Mouse (Mus musculus) limb, embryonic 15.5 days (tissue): Measurements from ENCODE around the gene Miga1. TPM values are rescaled to one million over a fixed set of nuclear protein-coding genes. Genes with fewer than 3 reads are reported as not detected.
"Not testable (repeated sequence)": the region's sequence is repeated elsewhere in the genome, so short reads cannot be mapped to it uniquely, and the experiment has no call there.

ENCODE experiments used
- ATAC-seq: fragments of 200-750 bp; cut with Nextera tagmentation; 2 replicates; pipeline ENCODE4 v1.8.0; 2017; ENCODE audit warnings: low read depth, moderate TSS enrichment; ENCODE audit not compliant: insufficient number of reproducible peaks, low FRiP score, low TSS enrichment
- H3K27ac ChIP-seq: fragments of 300-500 bp; sonication (generic); 2 replicates; pipeline ENCODE4 v1.5.1; 2015; ENCODE audit warnings: moderate library complexity, mild to moderate bottlenecking, inconsistent platforms
- H3K27me3 ChIP-seq: fragments of 300-500 bp; sonication (generic); 2 replicates; pipeline ENCODE4 v1.6.1; 2015; ENCODE audit warnings: inconsistent platforms
- H3K36me3 ChIP-seq: fragments of 300-500 bp; sonication (generic); 2 replicates; pipeline ENCODE4 v1.6.1; 2015; ENCODE audit warnings: inconsistent platforms
- H3K4me1 ChIP-seq: fragments of 300-500 bp; sonication (generic); 2 replicates; pipeline ENCODE4 v1.6.1; 2015; ENCODE audit warnings: inconsistent platforms
- H3K4me2 ChIP-seq: fragments of 300-500 bp; sonication (generic); 2 replicates; pipeline ENCODE4 v1.6.1; 2015; ENCODE audit warnings: mild to moderate bottlenecking, inconsistent platforms
- H3K4me3 ChIP-seq: fragments of 300-500 bp; sonication (generic); 2 replicates; pipeline ENCODE4 v1.5.1; 2015; ENCODE audit warnings: mild to moderate bottlenecking, inconsistent platforms
- H3K9ac ChIP-seq: fragments of 300-500 bp; sonication (generic); 2 replicates; pipeline ENCODE4 v1.6.1; 2015; ENCODE audit warnings: inconsistent platforms
- H3K9me3 ChIP-seq: fragments of 300-500 bp; sonication (generic); 2 replicates; pipeline ENCODE4 v1.6.1; 2016; ENCODE audit warnings: inconsistent platforms
- WGBS: fragments of 180-500 bp; shearing (Covaris S2); methylation state at CpG from one replicate; pipeline ENCODE4 v1.1.7; 2015; 5-methylcytosine and 5-hydroxymethylcytosine counted together
- polyA plus RNA-seq: library from polyadenylated mRNA; unstranded; fragments of >200 nt; fragmentation: Nextera tagmentation; extraction: Ambion mirVana; gene quantifications from 2 replicates; pipeline ENCODE4 v1.2.1, GENCODE M21; 2015

Miga1 gene
- polyA plus RNA-seq, 1 experiment from 2014 or later, result 16.2 TPM

DNA sequence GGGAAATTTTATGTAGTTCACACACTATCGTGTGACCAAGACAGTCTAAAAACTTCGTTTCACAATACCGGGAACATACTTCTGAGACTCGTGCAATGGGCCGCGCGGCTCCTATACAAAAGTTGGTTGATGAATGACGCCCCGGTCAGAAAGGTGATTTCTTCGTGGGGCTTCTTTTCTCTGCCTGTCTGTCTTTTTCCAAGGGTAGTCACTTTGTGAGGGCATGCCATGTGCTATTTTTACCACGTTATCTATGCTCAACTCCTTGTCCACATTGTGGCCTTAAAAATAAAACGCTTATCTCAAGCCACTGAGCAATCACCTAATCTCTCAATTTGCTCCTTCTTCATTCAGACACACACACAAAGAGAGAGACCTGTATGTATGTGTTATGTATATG, 75.4 kb downstream of the Miga1 start:
- Histone ChIP-seq H3K9me3 (no peaks in the 10 kb centered on the region), H3K27ac (no peak overlapping the region), H3K36me3 (no peaks in the 10 kb centered on the region), H3K9ac (no peak overlapping the region), H3K4me3 (peak overlapping the region; percentile 59), H3K4me1 (peaks cover 17% of the 10 kb centered on the region), H3K27me3 (0 out of 2 replicates have a peak, but pooled peaks cover 9% of the 10 kb centered on the region), H3K4me2 (peak overlapping the region; percentile 91)
- no peak for ATAC-seq
- 53% methylated on average over 12 of the region's 12 CpGs for WGBS

DNA sequence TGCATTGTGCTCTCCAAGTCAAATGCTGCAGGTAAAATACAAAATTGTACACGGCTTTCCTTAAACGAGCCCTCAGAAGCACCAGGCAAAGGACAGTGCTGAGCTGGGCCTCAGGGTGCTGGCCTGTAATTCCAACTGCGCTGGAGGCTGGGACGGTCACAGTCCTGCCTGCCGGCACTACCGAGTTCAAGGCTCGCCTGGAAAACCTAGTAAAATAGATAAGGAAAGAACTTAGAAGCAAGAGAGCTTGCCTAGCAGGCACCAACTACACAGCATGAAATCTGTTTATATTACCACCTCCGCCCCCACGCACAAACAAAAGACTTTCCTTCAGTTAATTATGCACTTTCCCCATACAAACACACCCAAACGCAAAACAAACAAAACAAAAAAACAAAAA, 75.8 kb downstream of the Miga1 start:
- no peak for ATAC-seq
- H3K4me1 ChIP-seq, result peaks cover 17% of the 10 kb centered on the region
- 64% methylated on average over 10 of the region's 10 CpGs for WGBS
- H3K36me3 ChIP-seq, result no peaks in the 10 kb centered on the region
- no peak overlapping the region for H3K27ac ChIP-seq
- no peak overlapping the region for H3K4me2 ChIP-seq
- H3K9ac ChIP-seq, result no peak overlapping the region
- H3K27me3 ChIP-seq, result 0 out of 2 replicates have a peak, but pooled peaks cover 9% of the 10 kb centered on the region
- peak overlapping the region; percentile 15; the same call in 1 of the 2 replicates for H3K4me3 ChIP-seq
- H3K9me3 ChIP-seq, result no peaks in the 10 kb centered on the region

DNA sequence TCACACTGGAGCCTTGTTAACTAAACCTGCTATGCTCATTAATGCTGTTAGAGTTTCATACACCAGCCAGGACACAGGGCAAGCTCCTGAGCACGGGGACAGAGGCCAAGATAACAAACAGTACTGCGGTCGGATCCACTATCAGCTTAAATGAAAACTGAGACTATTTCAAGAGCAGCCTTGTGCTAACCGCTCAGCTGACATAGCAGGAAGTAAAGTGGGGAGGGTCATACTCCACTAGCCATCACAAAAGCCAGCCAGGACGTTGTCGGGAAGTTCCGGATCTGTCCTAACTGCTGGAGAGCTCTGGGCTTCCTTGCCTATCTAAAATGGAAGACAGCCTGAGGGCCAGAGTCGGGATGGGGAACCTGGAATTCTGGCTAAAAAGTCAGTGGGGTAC, 78.3 kb downstream of the Miga1 start:
- 40% methylated on average over 8 of the region's 8 CpGs for WGBS
- Histone ChIP-seq H3K4me3 (no peak overlapping the region), H3K4me2 (no peak overlapping the region), H3K36me3 (no peaks in the 10 kb centered on the region), H3K9ac (no peak overlapping the region), H3K9me3 (no peaks in the 10 kb centered on the region), H3K27me3 (no peaks in the 10 kb centered on the region), H3K27ac (no peak overlapping the region), H3K4me1 (peaks cover 17% of the 10 kb centered on the region)
- no peak for ATAC-seq

DNA sequence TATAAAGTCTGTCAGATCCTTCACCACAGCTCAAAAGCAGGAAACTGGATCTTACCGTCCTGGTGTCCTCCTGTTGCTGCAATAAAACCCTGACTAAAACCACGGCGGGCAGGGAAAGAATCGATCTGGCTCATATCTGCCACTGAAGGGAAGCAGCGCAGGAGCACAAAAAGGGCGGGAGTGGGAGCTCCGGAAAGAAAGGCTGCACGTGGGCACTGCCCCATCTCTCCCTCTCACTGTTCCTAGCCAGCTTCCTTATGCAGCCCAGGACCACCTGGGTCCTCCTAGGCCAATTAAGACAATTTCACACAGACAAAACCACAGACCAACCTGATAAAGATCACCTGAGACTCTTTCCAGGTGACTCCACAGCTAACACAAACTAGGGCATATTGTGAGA, 78.8 kb downstream of the Miga1 start:
- no peak overlapping the region for H3K4me2 ChIP-seq
- peaks cover 13% of the 10 kb centered on the region for H3K4me1 ChIP-seq
- no peak overlapping the region for H3K9ac ChIP-seq
- no peaks in the 10 kb centered on the region for H3K36me3 ChIP-seq
- no peak overlapping the region for H3K4me3 ChIP-seq
- ATAC-seq, result no peak
- H3K27ac ChIP-seq, result no peak overlapping the region
- 39% methylated on average over 8 of the region's 8 CpGs for WGBS
- H3K27me3 ChIP-seq, result no peaks in the 10 kb centered on the region
- no peaks in the 10 kb centered on the region for H3K9me3 ChIP-seq

DNA sequence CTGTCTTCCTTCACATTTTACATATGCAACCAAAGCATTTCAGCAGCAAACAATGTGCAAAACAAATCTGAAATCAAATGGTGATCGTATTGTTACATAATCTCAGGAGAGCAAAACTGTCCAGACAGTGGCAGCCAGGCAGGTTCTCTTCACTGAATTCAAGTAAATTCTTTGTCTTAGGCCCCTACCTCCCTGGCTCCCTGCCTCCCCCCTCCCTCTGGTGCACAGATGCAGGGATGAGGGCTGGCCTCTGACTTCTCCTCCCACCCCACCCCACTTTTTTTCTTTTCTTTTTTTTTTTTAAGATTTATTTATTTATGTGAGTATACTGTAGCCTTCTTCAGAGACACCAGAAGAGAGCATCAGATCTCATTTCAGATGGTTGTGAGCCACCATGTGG, 79.8 kb downstream of the Miga1 start:
- H3K27me3 ChIP-seq, result no peaks in the 10 kb centered on the region
- peaks cover 6% of the 10 kb centered on the region; the same call in 1 of the 2 replicates for H3K4me1 ChIP-seq
- no peaks in the 10 kb centered on the region for H3K9me3 ChIP-seq
- no peak overlapping the region for H3K27ac ChIP-seq
- H3K36me3 ChIP-seq, result no peaks in the 10 kb centered on the region
- H3K9ac ChIP-seq, result no peak overlapping the region
- no peak overlapping the region for H3K4me2 ChIP-seq
- 88% methylated on average over 1 of the region's 1 CpGs for WGBS
- ATAC-seq, result no peak
- no peak overlapping the region for H3K4me3 ChIP-seq

DNA sequence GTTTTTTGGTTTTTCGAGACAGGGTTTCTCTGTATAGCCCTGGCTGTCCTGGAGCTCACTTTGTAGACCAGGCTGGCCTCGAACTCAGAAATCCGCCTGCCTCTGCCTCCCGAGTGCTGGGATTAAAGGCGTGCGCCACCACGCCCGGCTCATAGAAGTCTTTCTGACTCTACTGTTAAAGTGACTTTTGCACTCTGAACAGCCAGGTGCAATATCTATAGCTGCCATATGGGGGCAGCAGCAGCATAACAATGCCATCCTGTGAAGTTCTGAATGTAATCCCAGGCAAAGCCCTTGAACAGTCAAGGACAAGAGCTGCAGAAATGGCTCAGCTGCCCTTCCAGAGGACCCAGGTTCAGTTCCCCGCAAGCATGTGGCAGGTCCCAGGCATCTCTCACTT, 80.8 kb downstream of the Miga1 start:
- not testable (repeated sequence) for H3K4me3 ChIP-seq, H3K4me2 ChIP-seq, H3K4me1 ChIP-seq, H3K9ac ChIP-seq, H3K27ac ChIP-seq, H3K9me3 ChIP-seq, ATAC-seq, H3K36me3 ChIP-seq, H3K27me3 ChIP-seq
- WGBS, result 34% methylated on average over 8 of the region's 9 CpGs

DNA sequence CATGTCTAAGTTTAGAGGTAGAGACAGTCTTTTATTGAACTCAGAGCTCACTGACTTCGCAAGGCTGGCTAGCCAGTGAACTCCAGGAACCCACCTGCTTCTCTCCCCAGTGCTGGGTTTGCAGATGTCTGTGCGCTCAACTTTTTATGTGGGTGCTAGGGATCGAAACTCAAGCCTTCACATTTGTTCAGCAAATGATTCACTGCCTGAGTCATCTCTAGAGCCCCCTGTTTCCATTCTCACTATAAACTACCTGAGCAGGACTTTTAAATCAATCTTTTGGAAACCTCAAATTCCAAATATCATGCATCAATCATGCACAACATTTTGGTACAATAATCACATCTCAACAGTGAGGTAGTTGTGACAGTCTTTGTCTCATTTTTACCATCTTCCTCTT, 82.7 kb downstream of the Miga1 start:
- peaks cover 6% of the 10 kb centered on the region; the same call in 1 of the 2 replicates for H3K4me1 ChIP-seq

DNA sequence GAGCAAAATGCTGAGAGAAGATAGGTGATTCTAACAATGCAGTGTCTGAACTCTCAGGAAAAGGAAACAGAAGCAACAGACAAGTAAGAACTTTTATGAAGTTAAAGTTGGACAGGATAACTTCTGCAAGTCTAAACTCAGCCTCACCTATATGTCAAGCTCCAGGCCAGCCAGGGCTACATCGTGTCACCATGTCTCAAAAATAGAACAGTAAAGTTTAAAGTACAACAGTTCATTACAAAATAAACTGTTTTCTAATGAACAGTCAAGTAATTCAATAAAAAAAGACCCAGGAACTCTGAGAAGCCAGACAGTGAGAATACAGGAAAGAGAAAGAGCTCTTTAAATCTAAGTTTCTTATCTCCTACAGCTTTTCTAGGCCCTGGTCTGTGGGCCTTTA, 89.7 kb downstream of the Miga1 start:
- no peaks in the 10 kb centered on the region for H3K27me3 ChIP-seq
- ATAC-seq, result no peak
- H3K27ac ChIP-seq, result no peak overlapping the region

More for the DNA sequence above, 82.7 kb downstream of the Miga1 start:
- no peak overlapping the region for H3K4me2 ChIP-seq
- H3K9ac ChIP-seq, result no peak overlapping the region
- H3K4me3 ChIP-seq, result no peak overlapping the region
- WGBS, result 69% methylated on average over 3 of the region's 3 CpGs
- no peak for ATAC-seq
- H3K36me3 ChIP-seq, result no peaks in the 10 kb centered on the region
- H3K27me3 ChIP-seq, result no peaks in the 10 kb centered on the region
- H3K27ac ChIP-seq, result no peak overlapping the region
- no peaks in the 10 kb centered on the region for H3K9me3 ChIP-seq

DNA sequence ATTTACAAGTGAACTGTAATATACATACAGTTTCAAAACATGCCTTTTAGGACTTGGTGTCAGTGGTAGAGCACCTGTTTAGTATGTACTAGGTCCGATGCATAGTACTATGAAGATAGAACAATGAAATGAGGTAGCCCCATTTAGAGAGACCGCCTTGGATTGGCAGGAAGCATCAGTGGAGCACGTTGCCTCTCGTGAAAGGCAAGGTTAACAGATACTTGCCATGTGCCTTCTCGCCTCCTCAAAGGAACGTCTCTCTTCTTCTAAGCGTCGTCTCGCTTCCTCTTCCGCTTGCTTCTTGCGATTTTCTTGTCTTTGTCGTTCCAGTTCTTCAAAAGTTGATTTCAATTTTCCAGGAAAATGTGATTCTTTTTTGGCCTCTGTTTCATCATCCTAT, 92.5 kb downstream of the Miga1 start:
- H3K27ac ChIP-seq, result no peak overlapping the region
- H3K27me3 ChIP-seq, result no peaks in the 10 kb centered on the region
- H3K9me3 ChIP-seq, result no peaks in the 10 kb centered on the region
- H3K4me1 ChIP-seq, result no peaks in the 10 kb centered on the region
- H3K4me2 ChIP-seq, result no peak overlapping the region
- H3K9ac ChIP-seq, result no peak overlapping the region
- ATAC-seq, result no peak
- H3K4me3 ChIP-seq, result no peak overlapping the region
- 84% methylated on average over 12 of the region's 12 CpGs for WGBS
- no peaks in the 10 kb centered on the region for H3K36me3 ChIP-seq

More for the DNA sequence above, 89.7 kb downstream of the Miga1 start:
- 83% methylated on average over 1 of the region's 1 CpGs for WGBS
- Histone ChIP-seq H3K9me3 (no peaks in the 10 kb centered on the region), H3K4me3 (no peak overlapping the region), H3K9ac (no peak overlapping the region), H3K4me2 (no peak overlapping the region), H3K4me1 (no peaks in the 10 kb centered on the region), H3K36me3 (no peaks in the 10 kb centered on the region)

DNA sequence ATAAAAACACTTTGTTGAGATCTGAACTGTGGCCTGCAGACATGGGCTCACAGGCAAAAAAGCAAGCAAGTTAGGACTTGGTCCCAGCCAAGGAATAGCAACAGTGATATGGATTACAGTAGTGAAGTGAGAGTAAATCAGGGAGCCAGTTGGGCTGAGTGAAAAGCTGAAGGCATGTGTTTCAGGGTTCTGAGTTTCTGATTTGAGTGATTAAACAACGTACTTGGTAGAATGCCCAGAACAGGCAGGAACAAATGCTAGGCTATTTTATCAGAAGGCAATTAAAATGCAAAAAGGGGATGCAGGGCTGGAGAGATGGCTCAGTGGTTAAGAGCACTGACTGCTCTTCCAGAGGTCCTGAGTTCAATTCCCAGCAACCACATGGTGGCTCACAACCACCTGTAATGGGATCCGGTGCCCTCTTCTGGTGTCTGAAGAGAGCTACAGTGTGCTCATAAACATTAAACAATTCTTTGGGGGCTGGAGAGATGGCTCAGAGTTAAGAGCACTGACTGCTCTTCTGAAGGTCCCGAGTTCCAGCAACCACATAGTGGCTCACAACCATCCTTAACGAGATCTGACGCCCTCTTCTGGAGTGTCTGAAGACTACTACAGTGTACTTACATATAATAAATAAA, 94.8 kb downstream of the Miga1 start:
- Histone ChIP-seq H3K27me3 (no peaks in the 10 kb centered on the region), H3K9ac (no peak overlapping the region), H3K9me3 (no peaks in the 10 kb centered on the region), H3K4me2 (no peak overlapping the region), H3K4me1 (no peaks in the 10 kb centered on the region), H3K27ac (no peak overlapping the region), H3K36me3 (0 out of 2 replicates have a peak, but pooled peaks cover 4% of the 10 kb centered on the region), H3K4me3 (no peak overlapping the region)
- WGBS, result 74% methylated on average over 5 of the region's 5 CpGs
- ATAC-seq, result no peak

DNA sequence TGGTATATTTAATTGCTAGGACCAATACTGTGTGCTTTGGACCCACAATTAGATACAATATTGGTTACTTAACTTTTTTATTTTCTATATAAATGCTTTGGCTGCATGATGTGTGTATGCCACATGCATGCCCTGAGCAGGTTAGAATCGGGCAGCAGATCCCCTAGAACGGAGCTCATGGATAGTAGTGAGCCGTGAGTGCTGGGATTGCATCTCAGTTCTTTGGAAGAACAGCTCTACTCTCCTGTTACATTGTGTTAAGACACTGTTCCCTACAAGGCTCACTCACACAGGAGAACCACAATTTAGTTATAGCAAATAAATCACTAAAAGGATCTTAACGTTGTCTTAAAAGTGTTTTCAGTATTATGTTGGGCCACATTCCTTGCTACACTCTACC, 96.9 kb downstream of the Miga1 start:
- H3K27ac ChIP-seq, result no peak overlapping the region
- 67% methylated on average over 4 of the region's 4 CpGs for WGBS
- no peaks in the 10 kb centered on the region for H3K9me3 ChIP-seq
- H3K4me1 ChIP-seq, result no peaks in the 10 kb centered on the region
- no peak overlapping the region for H3K4me2 ChIP-seq
- H3K9ac ChIP-seq, result no peak overlapping the region
- peaks cover 13% of the 10 kb centered on the region; the same call in 1 of the 2 replicates for H3K36me3 ChIP-seq
- no peak overlapping the region for H3K4me3 ChIP-seq
- no peak for ATAC-seq
- H3K27me3 ChIP-seq, result no peaks in the 10 kb centered on the region

DNA sequence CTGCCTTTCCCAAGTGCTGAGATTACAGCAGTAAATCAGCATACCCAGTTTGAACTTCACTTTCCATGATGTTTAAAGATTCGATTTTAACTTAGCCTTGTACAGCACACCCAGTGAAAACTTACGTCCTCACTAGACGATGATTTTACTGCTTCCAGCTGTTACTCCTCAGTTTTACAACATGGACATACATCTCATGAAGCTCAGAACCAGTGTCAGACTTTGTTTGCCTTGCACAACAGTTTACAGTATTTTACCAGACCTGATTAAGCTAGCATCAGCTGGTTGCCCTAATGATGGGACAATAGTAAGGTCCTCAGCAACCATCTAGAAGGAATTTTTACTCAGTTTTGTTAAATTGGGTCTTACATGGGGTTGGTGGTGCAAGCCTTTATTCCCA, 99.1 kb downstream of the Miga1 start:
- H3K27me3 ChIP-seq, result no peaks in the 10 kb centered on the region
- no peak overlapping the region for H3K4me2 ChIP-seq
- H3K36me3 ChIP-seq, result peaks cover 21% of the 10 kb centered on the region; the same call in 1 of the 2 replicates
- WGBS, result 54% methylated on average over 3 of the region's 3 CpGs
- H3K9me3 ChIP-seq, result no peaks in the 10 kb centered on the region
- no peak overlapping the region for H3K27ac ChIP-seq
- H3K4me1 ChIP-seq, result no peaks in the 10 kb centered on the region
- H3K9ac ChIP-seq, result no peak overlapping the region
- H3K4me3 ChIP-seq, result no peak overlapping the region
- ATAC-seq, result no peak

DNA sequence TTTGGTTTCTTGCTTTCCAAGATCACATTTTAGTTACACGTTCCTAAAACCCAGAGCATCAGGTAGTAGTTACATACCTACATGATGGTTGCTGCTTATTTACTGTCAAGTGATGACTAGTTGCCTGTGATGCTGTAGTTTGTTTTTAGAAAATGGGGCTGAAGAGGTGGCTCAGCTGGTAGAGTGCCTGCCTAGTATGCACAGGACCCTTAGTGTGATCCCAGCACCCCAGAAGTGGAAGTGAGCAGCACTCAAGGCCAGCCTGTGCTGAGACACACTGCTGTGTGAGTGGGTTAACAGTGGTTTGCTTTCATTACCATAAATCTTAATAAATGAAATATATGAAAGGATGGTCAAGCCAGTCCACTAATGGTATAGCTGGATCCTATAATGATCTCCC, 100.6 kb downstream of the Miga1 start:
- H3K36me3 ChIP-seq, result peaks cover 30% of the 10 kb centered on the region
- no peaks in the 10 kb centered on the region for H3K27me3 ChIP-seq
- WGBS, result 90% methylated on average over 1 of the region's 1 CpGs
- no peak overlapping the region for H3K27ac ChIP-seq
- H3K4me3 ChIP-seq, result no peak overlapping the region
- H3K4me1 ChIP-seq, result no peaks in the 10 kb centered on the region
- H3K4me2 ChIP-seq, result no peak overlapping the region
- no peaks in the 10 kb centered on the region for H3K9me3 ChIP-seq
- ATAC-seq, result no peak
- H3K9ac ChIP-seq, result no peak overlapping the region
